8 mouse cellular contexts compared by ENCODE assay signal in genomic region chr12:84316006-84316405, GRCm38 (mm10). TPM values are rescaled to one million over a fixed set of nuclear protein-coding genes. Genes with fewer than 3 reads are reported as not detected.
A peak's percentile ranks its signal among the peaks of the same experiment; 100 is the strongest.
DNase-seq lines count a peak whose midpoint lies in the region; ATAC-seq lines count a peak whose summit lies in the region.

No protein-coding gene starts in this region.

- H3K4me3 ChIP-seq in embryonic facial prominence, embryonic 10.5 days, result peak overlapping the region; percentile 99
- H3K4me3 ChIP-seq in hindbrain, embryonic 15.5 days, result peak overlapping the region; percentile 86
- peak overlapping the region; percentile 99 for H3K4me3 ChIP-seq in midbrain, embryonic 14.5 days (replicated peaks; ENCODE audit: low read depth, low read length)

- no peaks in the 10 kb centered on the region for H3K27me3 ChIP-seq in embryonic facial prominence, embryonic 10.5 days (replicated peaks; ENCODE audit: low read depth, poor library complexity, severe bottlenecking)
- H3K27me3 ChIP-seq in hindbrain, embryonic 15.5 days, result no peaks in the 10 kb centered on the region
- H3K27me3 ChIP-seq in midbrain, embryonic 14.5 days (ENCODE audit: control insufficient read depth, insufficient read depth, low read length), result no peaks in the 10 kb centered on the region

- intact Hi-C loops in heart, postnatal 14 days (cut with DNase I), result no loop called here

- DNase-seq in heart, adult 11 months, result peak; percentile 72
- no peak for DNase-seq in heart, postnatal 14 days
- DNase-seq in embryonic facial prominence, embryonic 10.5 days (ENCODE audit: low spot score), result no peak
- no peak for DNase-seq in midbrain, embryonic 14.5 days
- DNase-seq in ovary, postnatal 14 days (ENCODE audit: low spot score), result no peak
- DNase-seq in frontal cortex, postnatal 14 days (ENCODE audit: low spot score in 2 of 2), result no peak
- no peak for DNase-seq in kidney, postnatal 4 days

- H3K4me2 ChIP-seq in hindbrain, embryonic 15.5 days, result peak overlapping the region; percentile 82
- peak overlapping the region; percentile 94 for H3K4me2 ChIP-seq in midbrain, embryonic 14.5 days (ENCODE audit: low read length)

- ATAC-seq in hindbrain, embryonic 15.5 days (ENCODE audit: low FRiP score, low read depth), result no peak
- no peak for ATAC-seq in midbrain, embryonic 14.5 days (ENCODE audit: low FRiP score, low TSS enrichment)

- H3K9me3 ChIP-seq in embryonic facial prominence, embryonic 10.5 days, result no peaks in the 10 kb centered on the region
- no peaks in the 10 kb centered on the region for H3K9me3 ChIP-seq in hindbrain, embryonic 15.5 days
- no peaks in the 10 kb centered on the region for H3K9me3 ChIP-seq in midbrain, embryonic 14.5 days (ENCODE audit: control insufficient read depth, low read length)

- peak overlapping the region; percentile 95 for H3K9ac ChIP-seq in hindbrain, embryonic 15.5 days
- peak overlapping the region; percentile 94 for H3K9ac ChIP-seq in midbrain, embryonic 14.5 days (replicated peaks; ENCODE audit: low read length)

- H3K4me1 ChIP-seq in embryonic facial prominence, embryonic 10.5 days, result peaks cover 24% of the 10 kb centered on the region
- peaks cover 20% of the 10 kb centered on the region for H3K4me1 ChIP-seq in hindbrain, embryonic 15.5 days (replicated peaks)
- peaks cover 10% of the 10 kb centered on the region for H3K4me1 ChIP-seq in midbrain, embryonic 14.5 days (ENCODE audit: control insufficient read depth, insufficient read depth, low read length)

- H3K36me3 ChIP-seq in embryonic facial prominence, embryonic 10.5 days (replicated peaks), result peaks cover 4% of the 10 kb centered on the region; the same call in 1 of the 2 replicates
- H3K36me3 ChIP-seq in hindbrain, embryonic 15.5 days, result no peaks in the 10 kb centered on the region
- no peaks in the 10 kb centered on the region for H3K36me3 ChIP-seq in midbrain, embryonic 14.5 days (ENCODE audit: control insufficient read depth, insufficient read depth, low read length)

- WGBS in embryonic facial prominence, embryonic 10.5 days, result 49% methylated on average over 7 of the region's 7 CpGs
- WGBS in hindbrain, embryonic 15.5 days, result 46% methylated on average over 7 of the region's 7 CpGs
- WGBS in midbrain, embryonic 14.5 days, result 41% methylated on average over 7 of the region's 7 CpGs

- H3K27ac ChIP-seq in embryonic facial prominence, embryonic 10.5 days (replicated peaks), result peak overlapping the region; percentile 97
- peak overlapping the region; percentile 90 for H3K27ac ChIP-seq in hindbrain, embryonic 15.5 days (replicated peaks)
- peak overlapping the region; percentile 95 for H3K27ac ChIP-seq in midbrain, embryonic 14.5 days (replicated peaks; ENCODE audit: low read depth, low read length)

RNA-seq across cellular contexts. Expression of gene Zfp410, which starts 0.6 kb away (rescaled TPM):
- 10 to 100 TPM; 30.6 to 31.7 TPM for total RNA-seq in heart, postnatal 14 days (2021)
- polyA plus RNA-seq in embryonic facial prominence, embryonic 10.5 days (2016; fragmentation: Nextera tagmentation; extraction: Ambion mirVana), result 116 and 119 TPM in 2 replicates
- 63.3 and 66.8 TPM in 2 replicates for polyA plus RNA-seq in hindbrain, embryonic 15.5 days (2015; fragmentation: Nextera tagmentation; extraction: Ambion mirVana)
- 62.9 and 79.8 TPM in 2 replicates for polyA plus RNA-seq in midbrain, embryonic 14.5 days (2014; fragmentation: Nextera tagmentation; extraction: Ambion mirVana)

RNA-seq across cellular contexts. Expression of gene Ptgr2, which starts 31.0 kb away (rescaled TPM):
- total RNA-seq in heart, postnatal 14 days (2021), result 100 to 1,000 TPM; 178 to 179 TPM
- 16.5 and 16.6 TPM in 2 replicates for polyA plus RNA-seq in embryonic facial prominence, embryonic 10.5 days (2016; fragmentation: Nextera tagmentation; extraction: Ambion mirVana)
- polyA plus RNA-seq in hindbrain, embryonic 15.5 days (2015; fragmentation: Nextera tagmentation; extraction: Ambion mirVana), result 13.6 and 16.2 TPM in 2 replicates
- polyA plus RNA-seq in midbrain, embryonic 14.5 days (2014; fragmentation: Nextera tagmentation; extraction: Ambion mirVana), result 14.0 and 14.4 TPM in 2 replicates

RNA-seq across cellular contexts. Expression of gene Coq6, which starts 45.5 kb away (rescaled TPM):
- total RNA-seq in heart, postnatal 14 days (2021), result 100 to 1,000 TPM in 1 of 2 experiments, 10 to 100 TPM in 1; 93.8 to 100 TPM
- polyA plus RNA-seq in embryonic facial prominence, embryonic 10.5 days (2016; fragmentation: Nextera tagmentation; extraction: Ambion mirVana), result 44.8 and 44.9 TPM in 2 replicates
- 45.4 and 45.5 TPM in 2 replicates for polyA plus RNA-seq in hindbrain, embryonic 15.5 days (2015; fragmentation: Nextera tagmentation; extraction: Ambion mirVana)
- polyA plus RNA-seq in midbrain, embryonic 14.5 days (2014; fragmentation: Nextera tagmentation; extraction: Ambion mirVana), result 46.9 and 47.9 TPM in 2 replicates

RNA-seq across cellular contexts. Expression of gene Fam161b, which starts 45.6 kb away (rescaled TPM):
- total RNA-seq in heart, postnatal 14 days (2021), result 10 to 100 TPM in 1 of 2 experiments, 1 to 10 TPM in 1; 7.8 to 10.0 TPM
- polyA plus RNA-seq in embryonic facial prominence, embryonic 10.5 days (2016; fragmentation: Nextera tagmentation; extraction: Ambion mirVana), result 4.0 and 4.7 TPM in 2 replicates
- polyA plus RNA-seq in hindbrain, embryonic 15.5 days (2015; fragmentation: Nextera tagmentation; extraction: Ambion mirVana), result 17.2 and 17.8 TPM in 2 replicates
- 15.9 TPM in 2 replicates for polyA plus RNA-seq in midbrain, embryonic 14.5 days (2014; fragmentation: Nextera tagmentation; extraction: Ambion mirVana)
